Mouse (Mus musculus): ENCODE data around the gene Cpped1.

The Cpped1 gene

GRCm38 (mm10) chr16:11757951-11758350 is 151.3 kb downstream of the Cpped1 start:
- DNase-seq, result no peak

GRCm38 (mm10) chr16:11757471-11757870 is 151.8 kb downstream of the Cpped1 start:
- DNase-seq, result no peak

- DNase-seq, result no peak
These were observed 152.5 kb downstream of the Cpped1 start for GRCm38 (mm10) chr16:11756598-11757245.

- no peak for DNase-seq
These were observed 153.8 kb downstream of the Cpped1 start for GRCm38 (mm10) chr16:11755281-11756066.

DNA sequence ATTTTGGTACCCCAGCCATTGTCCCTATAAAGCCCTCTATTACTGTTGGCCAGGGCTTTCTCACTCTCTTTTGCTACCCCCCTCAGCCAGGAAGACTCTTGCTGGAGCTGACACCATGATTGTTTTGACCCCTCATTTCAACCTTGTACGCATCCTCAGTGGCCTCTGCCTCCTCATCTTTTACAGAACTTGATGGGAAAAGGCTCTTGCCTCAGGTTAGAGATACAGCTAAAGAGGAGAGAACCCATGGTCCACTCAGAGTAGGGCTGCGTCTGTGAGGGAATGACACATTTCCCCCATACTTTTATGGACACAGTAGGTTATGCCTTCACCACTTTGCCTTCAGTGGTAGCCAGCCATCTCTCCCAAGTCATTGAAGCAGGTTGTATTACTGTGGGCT is 155.1 kb downstream of the Cpped1 start:
- no peak for DNase-seq

Measured in kidney, postnatal 10 days (tissue).